Mouse (Mus musculus): ENCODE measurements at regions not wholly inside any gene's neighbourhood (a gene's known extent, or its start where the extent isn't known, plus 50 kb on each side); places are given as distances from the start of the nearest gene placed in this dataset.

DNA sequence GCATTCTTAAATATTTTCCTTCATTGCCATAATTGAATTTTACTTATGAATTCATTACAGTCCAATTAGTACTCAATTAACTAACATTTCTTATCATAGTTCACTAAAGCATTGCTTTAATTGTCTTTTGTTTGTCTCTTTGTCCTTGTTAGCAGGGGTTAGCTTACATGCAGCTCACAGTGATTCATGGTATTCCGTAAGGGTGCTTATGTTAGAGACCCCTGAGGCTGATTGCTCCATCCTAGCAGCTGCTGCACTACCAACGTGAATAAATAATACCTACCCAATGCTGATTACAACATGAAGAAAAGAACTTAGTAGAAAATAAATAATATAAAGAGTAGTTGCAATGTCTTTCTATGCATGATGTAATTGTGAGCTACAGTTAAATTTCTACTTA lies 791.4 kb downstream of the Epha7 start:
- DNase-seq (ENCODE audit: low spot score) = no peak

DNA sequence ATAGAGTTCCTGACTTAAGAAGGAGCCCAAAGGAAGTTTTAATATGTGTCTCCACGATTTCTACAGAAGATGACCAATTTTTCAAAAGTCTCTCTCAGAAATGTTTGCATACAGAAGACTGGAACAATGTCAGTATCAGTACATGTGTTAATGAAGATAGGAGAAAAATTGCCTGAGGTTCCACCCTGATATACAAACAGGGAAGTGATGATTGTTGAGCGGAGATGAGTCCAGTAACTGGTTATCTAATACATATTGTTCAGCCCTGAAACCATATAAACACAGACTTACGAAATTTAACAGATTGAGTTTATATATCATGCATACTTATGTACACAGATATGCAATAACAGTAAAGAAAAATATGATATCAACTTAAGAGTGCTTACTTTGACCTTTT lies 805.0 kb downstream of the Epha7 start:
- no peak for DNase-seq (ENCODE audit: low spot score)

DNA sequence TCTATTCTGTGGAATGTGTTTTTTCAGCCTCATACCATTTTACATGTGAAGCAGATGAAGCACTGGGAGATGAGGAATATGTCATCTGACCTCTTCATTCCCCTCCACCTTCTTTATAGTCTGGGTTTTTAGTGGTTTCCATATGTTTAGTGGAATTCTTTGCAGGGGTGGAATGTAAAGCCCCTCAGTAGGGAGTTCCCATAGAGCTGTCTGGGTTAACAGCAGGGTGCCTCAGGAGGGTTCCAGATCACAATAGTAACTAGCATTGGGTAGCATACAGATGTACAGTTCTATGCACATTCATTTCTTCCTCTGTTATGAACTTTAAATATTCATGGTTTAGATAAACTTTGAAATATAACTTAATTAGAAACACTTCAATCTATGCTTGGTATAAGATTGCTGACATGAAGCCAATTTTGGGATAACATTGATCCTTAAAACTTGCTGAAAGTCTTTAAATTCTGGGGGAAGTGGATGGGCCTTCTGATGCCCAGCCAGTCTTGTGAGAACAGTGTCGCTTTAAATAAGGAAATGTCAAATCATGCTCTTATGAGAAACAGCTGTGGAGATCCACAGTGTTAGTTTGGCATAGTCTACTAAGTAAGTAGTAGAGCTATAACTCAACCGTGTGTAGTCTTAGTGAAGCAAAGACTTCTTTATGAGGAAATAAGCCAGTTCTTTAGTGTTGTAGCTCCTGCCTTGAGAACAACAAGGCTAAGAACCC lies 832.1 kb downstream of the Epha7 start:
- DNase-seq (ENCODE audit: low spot score) = no peak

DNA sequence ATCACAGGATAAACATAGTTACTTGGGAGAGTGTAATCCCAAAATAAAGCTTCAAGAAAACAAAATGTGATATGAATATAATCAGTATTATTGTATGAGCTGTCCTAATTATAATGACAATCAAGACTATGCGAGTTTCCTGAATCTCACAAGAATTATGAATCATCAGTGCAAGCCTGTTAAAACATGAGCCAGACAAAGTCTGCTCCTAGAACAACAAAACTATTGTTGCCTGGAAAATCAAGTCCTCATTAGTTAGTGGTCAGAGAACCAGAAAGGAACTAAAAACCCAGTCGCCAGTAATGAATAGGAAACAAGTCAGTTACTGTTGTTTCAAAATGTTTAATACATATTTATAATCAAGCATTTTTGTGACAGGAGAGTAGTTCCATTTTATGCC lies 841.0 kb downstream of the Epha7 start:
- DNase-seq (ENCODE audit: low spot score) = no peak

DNA sequence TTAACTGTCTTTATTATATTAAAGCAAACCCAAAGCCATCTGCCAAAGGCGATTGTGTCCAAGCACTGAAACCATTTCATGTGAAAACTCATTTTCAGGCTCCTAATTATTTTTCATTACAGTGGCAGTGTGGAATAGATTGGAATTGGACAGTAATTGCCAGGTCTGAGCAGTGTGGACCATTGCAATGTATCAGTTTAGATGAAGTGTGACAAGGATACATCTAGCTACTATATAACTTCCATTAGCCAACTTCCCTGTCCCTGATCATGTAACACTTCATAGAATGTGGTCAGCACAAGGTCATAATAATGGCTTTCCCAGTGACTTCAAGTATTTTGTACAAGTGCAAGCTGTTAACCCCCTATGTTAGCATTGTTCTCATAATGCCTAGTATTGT lies 842.7 kb downstream of the Epha7 start:
- DNase-seq (ENCODE audit: low spot score) = no peak

DNA sequence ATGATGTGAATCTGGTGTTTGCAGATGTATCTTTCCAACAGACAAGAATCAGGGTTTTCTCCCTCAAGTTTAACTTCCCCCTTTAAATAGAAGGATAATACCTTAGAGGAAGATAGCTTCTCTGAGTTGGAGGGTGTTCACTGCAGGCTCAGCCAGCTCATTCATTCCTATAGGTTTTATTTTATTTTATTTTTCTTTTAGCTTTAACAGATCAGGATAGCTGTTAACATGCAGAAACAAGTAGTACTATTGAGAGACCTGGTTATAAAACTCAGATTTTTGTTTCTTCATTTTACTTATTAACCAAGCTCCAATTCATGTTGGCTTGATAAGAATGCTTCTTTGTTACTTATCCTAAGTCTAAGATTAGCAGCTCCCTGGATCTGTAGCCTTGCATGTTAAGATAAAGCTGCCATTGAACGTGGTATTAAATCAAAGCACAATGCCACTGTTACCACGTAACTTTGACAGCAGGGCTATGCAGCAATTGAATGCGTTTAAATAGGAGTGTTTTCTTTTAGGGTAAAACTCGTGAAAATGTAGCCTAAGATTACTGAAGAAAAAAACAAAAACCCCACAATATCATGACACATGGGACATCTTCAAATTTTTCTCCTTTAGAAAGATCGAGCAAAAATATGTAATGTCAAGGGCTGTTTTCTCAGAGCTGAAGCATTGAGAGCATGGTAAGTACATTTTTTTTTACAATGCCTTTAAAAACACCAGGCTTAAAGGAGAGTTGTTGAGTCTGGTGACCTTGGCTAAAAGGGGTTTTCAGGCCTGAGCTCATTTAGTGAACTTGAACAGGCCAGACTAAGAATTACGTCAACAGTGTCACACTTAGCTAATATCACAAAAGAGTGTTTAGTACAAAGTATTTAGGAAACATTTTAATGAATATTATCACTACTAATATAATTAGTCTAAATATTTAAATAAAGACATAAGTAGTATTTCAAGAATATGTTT lies 848.5 kb downstream of the Epha7 start:
- DNase-seq (ENCODE audit: low spot score) = no peak

DNA sequence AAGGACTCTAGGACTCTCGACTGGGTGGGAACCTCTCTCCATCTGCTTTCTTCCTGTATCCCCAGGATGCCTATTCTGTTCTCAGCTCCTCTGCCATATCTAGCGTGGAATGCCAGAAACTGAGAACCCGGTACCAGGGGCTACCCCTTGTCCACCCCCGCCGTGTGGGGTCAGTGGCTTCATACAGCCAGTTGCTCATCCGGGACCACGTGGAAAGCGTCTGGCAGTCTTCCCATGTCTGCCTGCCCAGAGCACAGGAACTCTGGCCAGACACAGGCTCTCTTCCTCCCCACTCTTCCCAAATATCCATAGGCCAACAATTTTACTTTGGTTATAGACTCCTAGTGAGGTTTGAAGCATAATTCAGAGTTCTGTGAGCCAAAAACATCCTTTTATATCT lies 852.6 kb downstream of the Epha7 start:
- no peak for DNase-seq (ENCODE audit: low spot score)

DNA sequence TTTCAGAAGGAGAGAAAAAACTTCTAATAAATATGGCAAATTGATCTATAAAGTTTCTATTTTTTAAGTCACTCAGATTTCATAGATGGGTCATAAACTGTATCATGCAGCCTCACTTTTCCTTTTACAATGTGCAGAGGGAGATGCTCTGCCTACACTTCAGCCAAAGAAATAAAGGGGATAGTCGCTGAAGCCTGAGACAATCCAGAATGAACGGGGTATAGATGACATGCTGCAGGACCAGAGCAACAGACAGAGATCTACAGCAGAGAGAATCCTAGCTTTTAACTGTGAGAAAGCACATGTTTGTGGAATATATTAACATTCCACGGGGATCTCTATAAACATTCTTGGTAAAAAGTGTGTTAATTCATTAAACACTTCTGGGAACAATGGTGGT lies 881.2 kb downstream of the Epha7 start:
- no peak for DNase-seq (ENCODE audit: low spot score)

DNA sequence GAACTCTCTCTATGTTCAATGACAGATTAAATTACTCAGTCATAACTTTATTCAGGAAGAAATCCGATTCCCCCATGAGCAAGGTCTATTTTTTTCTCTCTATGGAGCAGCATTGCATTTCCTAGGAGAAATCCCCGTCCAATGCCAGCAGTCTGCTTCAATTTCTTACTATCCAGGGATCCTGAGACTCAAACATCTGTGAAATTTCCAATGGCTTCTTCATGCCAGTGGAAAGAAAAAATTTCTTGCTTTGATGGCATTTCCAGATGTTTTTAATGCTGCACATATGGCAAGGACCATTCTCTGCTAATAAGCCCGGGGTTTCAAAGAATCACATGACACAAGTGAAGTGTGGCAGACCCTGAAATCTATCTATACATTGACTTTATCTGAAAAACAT lies 919.6 kb downstream of the Epha7 start:
- no peak for DNase-seq (ENCODE audit: low spot score)

DNA sequence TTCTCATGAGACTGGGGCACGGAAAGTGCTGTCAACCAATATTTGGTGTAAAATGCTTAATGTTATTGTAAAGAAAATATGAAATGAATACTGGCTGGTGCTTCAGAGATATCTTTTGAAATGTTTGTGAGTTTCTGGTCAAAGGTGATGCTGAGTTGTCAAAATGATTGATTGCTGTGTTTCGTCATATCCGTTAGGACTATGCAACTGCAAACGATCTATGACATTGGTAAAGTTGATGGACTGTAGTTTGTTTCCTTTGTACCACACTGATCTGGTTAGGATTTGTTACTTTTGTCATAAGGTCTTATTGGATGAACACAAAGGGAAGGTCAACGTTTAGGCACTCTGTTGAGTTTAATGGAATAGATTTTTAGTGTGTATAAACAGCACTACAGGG lies 929.1 kb downstream of the Epha7 start:
- DNase-seq (ENCODE audit: low spot score) = peak; percentile 24

DNA sequence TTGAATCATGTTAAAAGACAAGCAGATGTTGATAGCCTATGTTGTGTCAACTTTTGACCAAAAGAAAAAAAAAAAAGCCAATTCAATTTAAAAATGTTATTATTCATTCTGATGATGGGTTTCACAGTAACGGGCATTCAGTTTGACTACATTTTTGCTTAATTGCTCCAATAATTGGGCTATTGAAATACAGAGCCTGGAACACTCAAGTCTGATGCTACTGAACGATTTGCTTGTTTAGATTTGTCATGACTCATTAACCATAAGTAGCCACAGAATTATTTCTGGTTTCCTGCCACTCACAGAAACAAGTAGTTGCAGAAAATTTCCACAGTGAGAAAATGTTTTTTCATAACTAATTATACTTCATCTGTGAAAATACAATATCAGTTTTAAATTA lies 929.8 kb downstream of the Epha7 start:
- DNase-seq (ENCODE audit: low spot score) = no peak
